Mouse (Mus musculus) G1E (cell line): ENCODE measurements around the gene Klhl26. TPM values are rescaled to one million over a fixed set of nuclear protein-coding genes. Genes with fewer than 3 reads are reported as not detected.

ENCODE experiments used
- ATAC-seq: 2 replicates; pipeline ENCODE4 v1.8.0; 2016; ENCODE audit warnings: mild to moderate bottlenecking; ENCODE audit not compliant: insufficient number of reproducible peaks, poor library complexity, low FRiP score, severe bottlenecking; ENCODE audit errors: extremely low read depth
- DNase-seq: peaks from one replicate; pipeline ENCODE4 v3.0.0; 2012; ENCODE audit warnings: low spot score
- H3K27me3 ChIP-seq: 2 replicates; pipeline ENCODE4 v1.6.1; 2012; ENCODE audit warnings: mild to moderate bottlenecking, low read length, inconsistent platforms; ENCODE audit not compliant: insufficient read depth
- H3K36me3 ChIP-seq: replicated peaks from 2 replicates; pipeline ENCODE3; 2012; ENCODE audit warnings: mild to moderate bottlenecking, inconsistent platforms
- H3K4me1 ChIP-seq: 2 replicates; pipeline ENCODE4 v1.6.1; 2012; ENCODE audit warnings: low read depth, low read length, inconsistent platforms, mixed read lengths; ENCODE audit not compliant: insufficient read depth
- H3K4me3 ChIP-seq: 2 replicates; pipeline ENCODE4 v1.5.1; 2012; ENCODE audit warnings: low read depth, mild to moderate bottlenecking, inconsistent platforms, low read length, moderate library complexity, mixed read lengths
- H3K9me3 ChIP-seq: replicated peaks from 2 replicates; pipeline ENCODE4 v1.6.1; 2012; ENCODE audit warnings: inconsistent platforms
- CTCF ChIP-seq: IDR thresholded peaks from 2 replicates; pipeline ENCODE4 v1.5.1; 2012; ENCODE audit warnings: low read depth, low read length, inconsistent platforms, mixed read lengths
- GATA1 ChIP-seq: IDR thresholded peaks from 2 replicates; pipeline ENCODE4 v1.6.1; 2012; ENCODE audit warnings: borderline replicate concordance, low read length, inconsistent platforms, mixed read lengths
- GATA2 ChIP-seq: IDR thresholded peaks from 2 replicates; pipeline ENCODE4 v1.6.1; 2012; ENCODE audit warnings: low read depth, low read length, inconsistent platforms, borderline replicate concordance
- POLR2AphosphoS5 ChIP-seq: IDR thresholded peaks from 2 replicates; pipeline ENCODE4 v1.6.1; 2012; ENCODE audit warnings: low read depth, low read length, inconsistent platforms; ENCODE audit not compliant: insufficient replicate concordance
- TAL1 ChIP-seq: conservative IDR thresholded peaks from 2 replicates; pipeline ENCODE4 v1.6.1; 2012; ENCODE audit warnings: low read depth, low read length, inconsistent platforms, mixed read lengths
- polyA plus RNA-seq: library from polyadenylated mRNA; stranded (reverse); fragments of >175 nt; gene quantifications from 2 replicates; pipeline ENCODE4 v1.2.3, GENCODE M21; 2012
- total RNA-seq, 2 experiments: library from RNA; stranded (forward) in 1 of 2; stranded (reverse) in 1 of 2; fragments of 200-1000 nt in 1 of 2; fragments of >200 nt in 1 of 2; fragmentation: Nextera tagmentation in 1 of 2; gene quantifications; 2 replicates each; pipeline ENCODE4 v1.2.3; 2014 to 2017

The Klhl26 gene
- total and polyA plus RNA-seq, 3 experiments, result 12.8 to 23.6 (median 13.9) TPM

GRCm38 (mm10) chr8:70466771-70467170 lies 10.0 kb downstream of the Klhl26 start:
- Histone ChIP-seq H3K9me3 (no peaks in the 10 kb centered on the region), H3K36me3 (peaks cover 98% of the 10 kb centered on the region), H3K4me1 (peaks cover 44% of the 10 kb centered on the region), H3K4me3 (no peak overlapping the region), H3K27me3 (no peaks in the 10 kb centered on the region)
- no peak for DNase-seq
- no peak for ATAC-seq
- TF ChIP-seq POLR2AphosphoS5, result no peak
- no peak for TF ChIP-seq GATA1
- no peak for TF ChIP-seq GATA2
- no peak for TF ChIP-seq TAL1
- no peak for TF ChIP-seq CTCF

- peaks cover 48% of the 10 kb centered on the region for H3K4me1 ChIP-seq
- H3K36me3 ChIP-seq, result peaks cover 98% of the 10 kb centered on the region
- TF ChIP-seq CTCF (no peak), TAL1 (no peak), POLR2AphosphoS5 (no peak)
- ATAC-seq (no peak), DNase-seq (no peak)
- H3K9me3 ChIP-seq, result no peaks in the 10 kb centered on the region
- no peak overlapping the region for H3K4me3 ChIP-seq
- H3K27me3 ChIP-seq, result no peaks in the 10 kb centered on the region
Measured at GRCm38 (mm10) chr8:70466305-70466704, 10.5 kb downstream of the Klhl26 start.

DNA sequence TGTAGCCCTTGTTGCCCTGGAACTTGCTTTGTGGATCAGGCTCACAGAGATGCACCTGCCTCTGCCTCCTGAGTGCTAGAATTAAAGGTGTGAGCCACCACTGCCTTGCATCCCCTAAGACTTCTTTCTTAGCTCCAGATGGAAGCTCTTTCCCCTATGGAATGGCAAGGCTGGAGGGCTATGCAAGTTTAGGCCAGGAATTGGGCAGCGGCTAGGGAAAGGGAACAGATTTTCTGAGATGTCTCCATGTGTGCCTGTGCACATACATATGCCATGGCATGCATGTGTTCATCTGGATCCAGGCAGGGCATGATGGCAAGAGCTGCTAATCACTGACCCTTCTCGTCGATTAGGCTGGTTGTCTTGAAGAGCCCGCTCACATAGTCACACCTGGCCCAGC lies 11.1 kb downstream of the Klhl26 start:
- peaks cover 99% of the 10 kb centered on the region for H3K36me3 ChIP-seq
- no peak for ATAC-seq
- H3K4me3 ChIP-seq, result no peak overlapping the region
- DNase-seq, result no peak
- no peaks in the 10 kb centered on the region for H3K9me3 ChIP-seq
- H3K27me3 ChIP-seq, result no peaks in the 10 kb centered on the region
- peaks cover 48% of the 10 kb centered on the region for H3K4me1 ChIP-seq
- TF ChIP-seq GATA2 (no peak), GATA1 (no peak), TAL1 (no peak), POLR2AphosphoS5 (no peak), CTCF (no peak)

DNA sequence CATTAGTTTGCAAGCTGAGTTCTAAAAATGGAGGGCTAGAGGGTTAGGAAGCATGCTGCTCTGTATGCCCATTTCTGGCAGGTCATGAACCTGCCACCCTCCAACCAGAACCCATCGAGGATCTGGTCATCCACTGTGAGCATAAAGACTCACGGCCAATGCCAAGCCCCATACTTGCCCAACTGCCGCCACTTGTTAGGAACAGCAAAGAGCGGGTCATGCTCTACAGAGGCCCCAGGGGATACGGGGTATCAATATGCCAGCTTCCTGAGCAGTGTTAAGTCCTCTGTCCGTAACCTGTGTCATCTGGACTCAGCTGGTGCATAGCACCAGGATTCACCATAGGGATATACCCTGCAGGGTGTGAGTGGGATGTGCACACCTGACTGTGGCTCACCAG lies 12.6 kb downstream of the Klhl26 start:
- Histone ChIP-seq H3K36me3 (peaks cover 98% of the 10 kb centered on the region), H3K27me3 (no peaks in the 10 kb centered on the region), H3K4me3 (no peak overlapping the region), H3K4me1 (peaks cover 39% of the 10 kb centered on the region), H3K9me3 (peaks cover 7% of the 10 kb centered on the region)
- ATAC-seq, result no peak
- TF ChIP-seq GATA2, result no peak
- no peak for TF ChIP-seq CTCF
- no peak for TF ChIP-seq GATA1
- TF ChIP-seq POLR2AphosphoS5, result no peak
- TF ChIP-seq TAL1, result no peak
- no peak for DNase-seq

DNA sequence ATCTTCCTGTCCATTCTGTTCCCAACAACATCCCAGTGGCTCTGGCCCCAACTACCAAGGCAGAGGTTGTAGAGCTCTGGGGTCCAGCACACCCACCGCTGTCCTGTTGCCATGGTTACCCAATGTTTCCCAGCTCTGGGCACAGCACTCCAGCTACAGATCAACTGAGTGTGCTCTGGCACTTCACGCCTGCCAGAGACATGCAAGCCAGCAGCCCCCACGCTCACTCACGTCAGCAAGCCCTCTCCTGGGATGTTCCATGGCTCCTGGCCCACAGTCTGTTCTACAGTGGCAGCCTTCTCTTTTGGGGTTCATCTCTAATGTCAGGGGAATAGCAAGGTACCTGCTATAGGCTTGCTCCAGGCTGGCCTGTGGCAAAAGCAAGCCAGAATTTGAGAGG lies 13.5 kb downstream of the Klhl26 start:
- Histone ChIP-seq H3K4me3 (no peak overlapping the region), H3K9me3 (peaks cover 7% of the 10 kb centered on the region), H3K36me3 (peaks cover 94% of the 10 kb centered on the region), H3K4me1 (peaks cover 35% of the 10 kb centered on the region), H3K27me3 (no peaks in the 10 kb centered on the region)
- ATAC-seq, result no peak
- no peak for DNase-seq
- TF ChIP-seq GATA1, result no peak
- TF ChIP-seq GATA2, result no peak
- no peak for TF ChIP-seq CTCF
- no peak for TF ChIP-seq POLR2AphosphoS5
- no peak for TF ChIP-seq TAL1

GRCm38 (mm10) chr8:70462516-70462813 lies 14.3 kb downstream of the Klhl26 start:
- Histone ChIP-seq H3K4me1 (peaks cover 34% of the 10 kb centered on the region), H3K36me3 (peaks cover 94% of the 10 kb centered on the region)
- ATAC-seq, result no peak

GRCm38 (mm10) chr8:70461765-70462515 lies 14.8 kb downstream of the Klhl26 start:
- Histone ChIP-seq H3K36me3 (peaks cover 94% of the 10 kb centered on the region), H3K4me3 (no peak overlapping the region), H3K4me1 (peaks cover 35% of the 10 kb centered on the region), H3K27me3 (no peaks in the 10 kb centered on the region), H3K9me3 (peaks cover 7% of the 10 kb centered on the region)
- DNase-seq, result no peak
- ATAC-seq, result no peak
- TF ChIP-seq TAL1 (no peak), GATA2 (no peak), POLR2AphosphoS5 (no peak), CTCF (no peak), GATA1 (no peak)

More at GRCm38 (mm10) chr8:70462516-70462813, 14.3 kb downstream of the Klhl26 start:
- H3K9me3 ChIP-seq, result peaks cover 7% of the 10 kb centered on the region
- TF ChIP-seq CTCF (no peak), TAL1 (no peak), POLR2AphosphoS5 (no peak), GATA1 (no peak), GATA2 (no peak)
- no peak overlapping the region for H3K4me3 ChIP-seq
- no peak for DNase-seq
- H3K27me3 ChIP-seq, result no peaks in the 10 kb centered on the region
